Mouse (Mus musculus) hindbrain, embryonic 11.5 days (tissue): ENCODE measurements around the gene Trpm3. TPM values are rescaled to one million over a fixed set of nuclear protein-coding genes. Genes with fewer than 3 reads are reported as not detected.
A peak's percentile ranks its signal among the peaks of the same experiment; 100 is the strongest.

ENCODE experiments used
- ATAC-seq: fragments of 200-750 bp; cut with Nextera tagmentation; 2 replicates; pipeline ENCODE4 v1.8.0; 2017; ENCODE audit warnings: mild to moderate bottlenecking, moderate TSS enrichment, moderate library complexity; ENCODE audit not compliant: low FRiP score
- DNase-seq: peaks from one replicate; pipeline ENCODE4 v3.0.0-alpha.2; 2015; ENCODE audit warnings: low spot score
- H3K27ac ChIP-seq: fragments of 300-500 bp; sonication (generic); 2 replicates; pipeline ENCODE4 v1.5.1; 2014; ENCODE audit warnings: mild to moderate bottlenecking, low read depth, low read length
- H3K27me3 ChIP-seq: fragments of 300-500 bp; sonication (generic); 2 replicates; pipeline ENCODE4 v1.6.1; 2014; ENCODE audit warnings: mild to moderate bottlenecking, low read length, moderate library complexity, mixed read lengths; ENCODE audit not compliant: control insufficient read depth, insufficient read depth
- H3K36me3 ChIP-seq: fragments of 300-500 bp; sonication (generic); 2 replicates; pipeline ENCODE4 v1.6.1; 2014; ENCODE audit warnings: mild to moderate bottlenecking, low read length, moderate library complexity, mixed read lengths; ENCODE audit not compliant: control insufficient read depth, insufficient read depth
- H3K4me1 ChIP-seq: fragments of 300-500 bp; sonication (generic); replicated peaks from 2 replicates; pipeline ENCODE4 v1.6.1; 2014; ENCODE audit warnings: low read length, mixed read lengths; ENCODE audit not compliant: control insufficient read depth, insufficient read depth
- H3K4me2 ChIP-seq: fragments of 300-500 bp; sonication (generic); replicated peaks from 2 replicates; pipeline ENCODE4 v1.6.1; 2014; ENCODE audit warnings: mild to moderate bottlenecking, low read depth, low read length
- H3K4me3 ChIP-seq: fragments of 300-500 bp; sonication (generic); 2 replicates; pipeline ENCODE4 v1.5.1; 2014; ENCODE audit warnings: low read depth, low read length
- H3K9ac ChIP-seq: fragments of 300-500 bp; sonication (generic); 2 replicates; pipeline ENCODE4 v1.6.1; 2014; ENCODE audit warnings: low read depth, low read length
- H3K9me3 ChIP-seq: fragments of 300-500 bp; sonication (generic); 2 replicates; pipeline ENCODE4 v1.6.1; 2016; ENCODE audit warnings: low read length; ENCODE audit not compliant: control insufficient read depth
- WGBS: fragments of 180-500 bp; shearing (Covaris S2); extraction: QIAGEN DNeasy Blood & Tissue Kit; methylation state at CpG from one replicate; pipeline ENCODE4 v1.1.7; 2014; 5-methylcytosine and 5-hydroxymethylcytosine counted together
- polyA plus RNA-seq: library from polyadenylated mRNA; unstranded; fragments of >200 nt; fragmentation: Nextera tagmentation; extraction: Ambion mirVana; gene quantifications from 2 replicates; pipeline ENCODE4 v1.2.1, GENCODE M21; 2014

Trpm3 gene
- polyA plus RNA-seq, 1 experiment from 2014 or later, result 16.6 TPM

- H3K27me3 ChIP-seq, result peaks cover 2% of the 10 kb centered on the region; the same call in 1 of the 2 replicates
- no peaks in the 10 kb centered on the region for H3K36me3 ChIP-seq
- no peak overlapping the region for H3K4me2 ChIP-seq
- 24% methylated on average over 9 of the region's 9 CpGs for WGBS
- no peak overlapping the region for H3K4me3 ChIP-seq
- H3K9me3 ChIP-seq, result no peaks in the 10 kb centered on the region
- ATAC-seq (peak; percentile 93), DNase-seq (peak; percentile 80)
- peaks cover 3% of the 10 kb centered on the region; the same call in 1 of the 2 replicates for H3K4me1 ChIP-seq
- peak overlapping the region; percentile 18; the same call in 1 of the 2 replicates for H3K27ac ChIP-seq
- no peak overlapping the region for H3K9ac ChIP-seq
These were observed 684.7 kb downstream of the Trpm3 start for GRCm38 (mm10) chr19:22823491-22823981.

- no peak overlapping the region for H3K9ac ChIP-seq
- no peaks in the 10 kb centered on the region; the same call in 1 of the 2 replicates for H3K9me3 ChIP-seq
- H3K36me3 ChIP-seq, result no peaks in the 10 kb centered on the region
- 29% methylated on average over 1 of the region's 1 CpGs for WGBS
- no peak overlapping the region for H3K27ac ChIP-seq
- no peak overlapping the region for H3K4me3 ChIP-seq
- H3K4me1 ChIP-seq, result peaks cover 3% of the 10 kb centered on the region; the same call in 1 of the 2 replicates
- no peak overlapping the region for H3K4me2 ChIP-seq
- H3K27me3 ChIP-seq, result no peaks in the 10 kb centered on the region; the same call in 1 of the 2 replicates
- DNase-seq (peak; percentile 42), ATAC-seq (0 out of 2 replicates have a peak, but pooled peaks have one; percentile 45)
These were observed 687.0 kb downstream of the Trpm3 start for GRCm38 (mm10) chr19:22825812-22826211.

- H3K4me1 ChIP-seq, result peaks cover 3% of the 10 kb centered on the region; the same call in 1 of the 2 replicates
- H3K27ac ChIP-seq, result no peak overlapping the region
- H3K36me3 ChIP-seq, result no peaks in the 10 kb centered on the region
- H3K9me3 ChIP-seq, result no peaks in the 10 kb centered on the region; the same call in 1 of the 2 replicates
- H3K4me2 ChIP-seq, result no peak overlapping the region
- no peak for ATAC-seq
- WGBS, result 88% methylated on average over 2 of the region's 2 CpGs
- H3K9ac ChIP-seq, result no peak overlapping the region
- H3K27me3 ChIP-seq, result no peaks in the 10 kb centered on the region
- H3K4me3 ChIP-seq, result no peak overlapping the region
- no peak for DNase-seq
These were observed 689.4 kb downstream of the Trpm3 start for GRCm38 (mm10) chr19:22828198-22828742.

GRCm38 (mm10) chr19:22841081-22842040 lies 702.5 kb downstream of the Trpm3 start:
- H3K4me3 ChIP-seq, result no peak overlapping the region
- no peak overlapping the region for H3K4me2 ChIP-seq
- no peaks in the 10 kb centered on the region for H3K36me3 ChIP-seq
- H3K4me1 ChIP-seq, result no peaks in the 10 kb centered on the region
- no peaks in the 10 kb centered on the region for H3K9me3 ChIP-seq
- DNase-seq (peak; percentile 20), ATAC-seq (no peak)
- H3K27me3 ChIP-seq, result no peaks in the 10 kb centered on the region; the same call in 1 of the 2 replicates
- 29% methylated on average over 6 of the region's 6 CpGs for WGBS
- H3K9ac ChIP-seq, result no peak overlapping the region
- no peak overlapping the region for H3K27ac ChIP-seq

GRCm38 (mm10) chr19:22842697-22843096 lies 703.9 kb downstream of the Trpm3 start:
- DNase-seq (no peak), ATAC-seq (no peak)
- no peak overlapping the region for H3K4me2 ChIP-seq
- H3K27ac ChIP-seq, result no peak overlapping the region
- 75% methylated on average over 2 of the region's 2 CpGs for WGBS
- H3K9ac ChIP-seq, result no peak overlapping the region
- H3K4me1 ChIP-seq, result no peaks in the 10 kb centered on the region
- no peaks in the 10 kb centered on the region for H3K9me3 ChIP-seq
- H3K4me3 ChIP-seq, result no peak overlapping the region
- H3K27me3 ChIP-seq, result no peaks in the 10 kb centered on the region; the same call in 1 of the 2 replicates
- H3K36me3 ChIP-seq, result no peaks in the 10 kb centered on the region

GRCm38 (mm10) chr19:22847696-22848095 lies 708.9 kb downstream of the Trpm3 start:
- Histone ChIP-seq H3K4me2 (no peak overlapping the region), H3K27ac (no peak overlapping the region)

GRCm38 (mm10) chr19:22848251-22848650 lies 709.4 kb downstream of the Trpm3 start:
- no peaks in the 10 kb centered on the region for H3K9me3 ChIP-seq
- 0 out of 2 replicates have a peak, but pooled peaks have one; percentile 59 for ATAC-seq
- H3K36me3 ChIP-seq, result no peaks in the 10 kb centered on the region
- WGBS, result 38% methylated on average over 1 of the region's 1 CpGs
- no peak overlapping the region for H3K9ac ChIP-seq
- no peak for DNase-seq
- H3K27me3 ChIP-seq, result no peaks in the 10 kb centered on the region
- H3K4me2 ChIP-seq, result no peak overlapping the region
- H3K27ac ChIP-seq, result no peak overlapping the region; the same call in 1 of the 2 replicates
- H3K4me1 ChIP-seq, result 0 out of 2 replicates have a peak, but pooled peaks cover 3% of the 10 kb centered on the region
- H3K4me3 ChIP-seq, result no peak overlapping the region

More at GRCm38 (mm10) chr19:22847696-22848095, 708.9 kb downstream of the Trpm3 start:
- DNase-seq, result peak; percentile 65
- 20% methylated on average over 12 of the region's 12 CpGs for WGBS
- H3K27me3 ChIP-seq, result no peaks in the 10 kb centered on the region
- 0 out of 2 replicates have a peak, but pooled peaks cover 3% of the 10 kb centered on the region for H3K4me1 ChIP-seq
- no peak overlapping the region for H3K9ac ChIP-seq
- no peaks in the 10 kb centered on the region for H3K36me3 ChIP-seq
- peak; percentile 81 for ATAC-seq
- no peak overlapping the region for H3K4me3 ChIP-seq
- no peaks in the 10 kb centered on the region for H3K9me3 ChIP-seq

- Histone ChIP-seq H3K4me3 (no peak overlapping the region), H3K27ac (no peak overlapping the region), H3K9ac (no peak overlapping the region), H3K4me2 (no peak overlapping the region), H3K9me3 (no peaks in the 10 kb centered on the region), H3K27me3 (no peaks in the 10 kb centered on the region), H3K36me3 (no peaks in the 10 kb centered on the region), H3K4me1 (0 out of 2 replicates have a peak, but pooled peaks cover 3% of the 10 kb centered on the region)
- ATAC-seq (no peak), DNase-seq (no peak)
- WGBS, result 78% methylated on average over 7 of the region's 7 CpGs
These were observed 710.1 kb downstream of the Trpm3 start for GRCm38 (mm10) chr19:22848783-22849576.
